Mouse (Mus musculus): ENCODE data around the gene Itga6. TPM values are rescaled to one million over a fixed set of nuclear protein-coding genes. Genes with fewer than 3 reads are reported as not detected.

The Itga6 gene
- total RNA-seq, 1 experiment from 2014 or later, result 20.6 TPM

GRCm38 (mm10) chr2:71728341-71728740 lies 17.1 kb upstream of the Itga6 start:
- ATAC-seq (replicated peaks; ENCODE audit: insufficient number of reproducible peaks, low FRiP score, low TSS enrichment, poor library complexity, severe bottlenecking), result no peak

- no peak for ATAC-seq (replicated peaks; ENCODE audit: insufficient number of reproducible peaks, low FRiP score, low TSS enrichment, poor library complexity, severe bottlenecking)
These were observed 16.6 kb upstream of the Itga6 start for GRCm38 (mm10) chr2:71728796-71729195.

- ATAC-seq (replicated peaks; ENCODE audit: insufficient number of reproducible peaks, low FRiP score, low TSS enrichment, poor library complexity, severe bottlenecking), result no peak
These were observed 14.5 kb upstream of the Itga6 start for GRCm38 (mm10) chr2:71730623-71731612.

- no peak for ATAC-seq (replicated peaks; ENCODE audit: insufficient number of reproducible peaks, low FRiP score, low TSS enrichment, poor library complexity, severe bottlenecking)
These were observed 10.5 kb upstream of the Itga6 start for GRCm38 (mm10) chr2:71734792-71735392.

GRCm38 (mm10) chr2:71735541-71736159 lies 9.8 kb upstream of the Itga6 start:
- ATAC-seq (replicated peaks; ENCODE audit: insufficient number of reproducible peaks, low FRiP score, low TSS enrichment, poor library complexity, severe bottlenecking), result peak; percentile 56; the same call in 1 of the 2 replicates

GRCm38 (mm10) chr2:71736213-71736612 lies 9.2 kb upstream of the Itga6 start:
- ATAC-seq (replicated peaks; ENCODE audit: insufficient number of reproducible peaks, low FRiP score, low TSS enrichment, poor library complexity, severe bottlenecking), result no peak

- ATAC-seq (replicated peaks; ENCODE audit: insufficient number of reproducible peaks, low FRiP score, low TSS enrichment, poor library complexity, severe bottlenecking), result no peak
These were observed 6.1 kb upstream of the Itga6 start for GRCm38 (mm10) chr2:71739173-71739860.

GRCm38 (mm10) chr2:71742557-71742956 lies 2.9 kb upstream of the Itga6 start:
- ATAC-seq (replicated peaks; ENCODE audit: insufficient number of reproducible peaks, low FRiP score, low TSS enrichment, poor library complexity, severe bottlenecking), result no peak

- no peak for ATAC-seq (replicated peaks; ENCODE audit: insufficient number of reproducible peaks, low FRiP score, low TSS enrichment, poor library complexity, severe bottlenecking)
These were observed 2.0 kb upstream of the Itga6 start for GRCm38 (mm10) chr2:71743377-71743776.

GRCm38 (mm10) chr2:71744320-71744719 lies 1.1 kb upstream of the Itga6 start:
- no peak for ATAC-seq (replicated peaks; ENCODE audit: insufficient number of reproducible peaks, low FRiP score, low TSS enrichment, poor library complexity, severe bottlenecking)

- ATAC-seq (replicated peaks; ENCODE audit: insufficient number of reproducible peaks, low FRiP score, low TSS enrichment, poor library complexity, severe bottlenecking), result 0 out of 2 replicates have a peak, but pooled peaks have one; percentile 47
These were observed 432 bp upstream of the Itga6 start for GRCm38 (mm10) chr2:71744861-71745507.

- no peak for ATAC-seq (replicated peaks; ENCODE audit: insufficient number of reproducible peaks, low FRiP score, low TSS enrichment, poor library complexity, severe bottlenecking)
These were observed 3.0 kb downstream of the Itga6 start for GRCm38 (mm10) chr2:71748451-71748850.

GRCm38 (mm10) chr2:71749367-71750086 lies 4.1 kb downstream of the Itga6 start:
- no peak for ATAC-seq (replicated peaks; ENCODE audit: insufficient number of reproducible peaks, low FRiP score, low TSS enrichment, poor library complexity, severe bottlenecking)

GRCm38 (mm10) chr2:71750087-71750453 lies 4.7 kb downstream of the Itga6 start:
- no peak for ATAC-seq (replicated peaks; ENCODE audit: insufficient number of reproducible peaks, low FRiP score, low TSS enrichment, poor library complexity, severe bottlenecking)

- no peak for ATAC-seq (replicated peaks; ENCODE audit: insufficient number of reproducible peaks, low FRiP score, low TSS enrichment, poor library complexity, severe bottlenecking)
These were observed 5.9 kb downstream of the Itga6 start for GRCm38 (mm10) chr2:71751336-71751735.

GRCm38 (mm10) chr2:71751863-71752262 lies 6.4 kb downstream of the Itga6 start:
- no peak for ATAC-seq (replicated peaks; ENCODE audit: insufficient number of reproducible peaks, low FRiP score, low TSS enrichment, poor library complexity, severe bottlenecking)

- no peak for ATAC-seq (replicated peaks; ENCODE audit: insufficient number of reproducible peaks, low FRiP score, low TSS enrichment, poor library complexity, severe bottlenecking)
These were observed 7.0 kb downstream of the Itga6 start for GRCm38 (mm10) chr2:71752383-71752782.

GRCm38 (mm10) chr2:71753161-71753560 lies 7.7 kb downstream of the Itga6 start:
- ATAC-seq (replicated peaks; ENCODE audit: insufficient number of reproducible peaks, low FRiP score, low TSS enrichment, poor library complexity, severe bottlenecking), result no peak
